Mouse (Mus musculus) ES-E14 (cell line): ENCODE measurements around the gene Gm6525.

ENCODE experiments used
- MAFK ChIP-seq: IDR thresholded peaks from 2 replicates; pipeline ENCODE4 v1.6.1; 2014; ENCODE audit warnings: mild to moderate bottlenecking, low read depth, low read length, inconsistent platforms; ENCODE audit not compliant: insufficient read depth
- ZNF384 ChIP-seq: IDR thresholded peaks from 2 replicates; pipeline ENCODE4 v1.6.1; 2012; ENCODE audit warnings: low read depth, low read length, inconsistent platforms

- TF ChIP-seq ZNF384 (no peak), MAFK (no peak)
Observed at GRCm38 (mm10) chr3:84168943-84169342, 5.0 kb upstream of the Gm6525 start.
